Mouse (Mus musculus) heart, postnatal 0 days (tissue): Measurements from ENCODE around the gene Klhl26.

Experiments used
- CTCF ChIP-seq: IDR thresholded peaks from 2 replicates; pipeline ENCODE4 v1.5.1; 2016; ENCODE audit warnings: antibody characterized with exemption, control low read depth, low read depth
- EP300 ChIP-seq: IDR thresholded peaks from 2 replicates; pipeline ENCODE4 v1.6.1; 2016; ENCODE audit warnings: antibody characterized with exemption, low read depth

- TF ChIP-seq CTCF (peak; percentile 81), EP300 (no peak)
Measured at GRCm38 (mm10) chr8:70503062-70503750, 26.4 kb upstream of the Klhl26 start.
